ENCODE assay signal across 20 mouse cellular contexts in genomic region chr3:95235386-95236301, GRCm38 (mm10). TPM values are rescaled to one million over a fixed set of nuclear protein-coding genes. Genes with fewer than 3 reads are reported as not detected.
DNase-seq lines count a peak whose midpoint lies in the region; ATAC-seq and TF ChIP-seq lines count a peak whose summit lies in the region.
"Had no signal": no experiment of that assay in that cellular context is flagged by ENCODE, and none has a peak within 500 bp of the region (broad histone marks: within the 10 kb centered on the region; RNA-seq: fewer than 3 reads in every experiment).

No protein-coding gene starts in this region.

- peaks cover 90% of the 10 kb centered on the region for H3K36me3 ChIP-seq in embryonic facial prominence, embryonic 10.5 days (replicated peaks)
- peaks cover 70% of the 10 kb centered on the region for H3K36me3 ChIP-seq in hindbrain, embryonic 13.5 days

- intact Hi-C loops in gastrocnemius, adult 2 months (cut with DNase I), result no loop called here

- 59% methylated on average over 23 of the region's 23 CpGs for WGBS in embryonic facial prominence, embryonic 10.5 days
- 73% methylated on average over 23 of the region's 23 CpGs for WGBS in hindbrain, embryonic 13.5 days

- peaks cover 35% of the 10 kb centered on the region for H3K4me1 ChIP-seq in embryonic facial prominence, embryonic 10.5 days
- H3K4me1 ChIP-seq in hindbrain, embryonic 13.5 days (replicated peaks), result peaks cover 21% of the 10 kb centered on the region

- no peak overlapping the region for H3K4me2 ChIP-seq in hindbrain, embryonic 13.5 days
- H3K4me2 ChIP-seq: embryonic facial prominence, embryonic 15.5 days; limb, embryonic 12.5 days; midbrain, embryonic 15.5 days had no signal

- DNase-seq in gastrocnemius, adult 2 months, result no peak
- no peak for DNase-seq in gastrocnemius, adult 8-10 months (ENCODE audit: low spot score in 2 of 2)
- DNase-seq in layer of hippocampus, adult 2 months (ENCODE audit: low spot score in 2 of 2), result no peak
- DNase-seq in layer of hippocampus, adult 8-10 months (ENCODE audit: low spot score in 2 of 2), result no peak
- DNase-seq in embryonic facial prominence, embryonic 10.5 days (ENCODE audit: low spot score), result peak; percentile 23
- DNase-seq in naive thymus-derived CD4-positive, alpha-beta T cell, adult 2 months (ENCODE audit: low read depth), result peak; percentile 4
- DNase-seq in heart, postnatal 4 days, result no peak
- DNase-seq: cerebellum, postnatal 14 days; right cerebral cortex, adult 18-20 months; thymus, adult 18-20 months had no signal

- 0 out of 2 replicates have a peak overlapping the region, but pooled peaks have one; percentile 8 for H3K27ac ChIP-seq in gastrocnemius, adult 2 months
- H3K27ac ChIP-seq in layer of hippocampus, adult 2 months, result peak overlapping the region; percentile 24; the same call in 1 of the 2 replicates
- H3K27ac ChIP-seq in embryonic facial prominence, embryonic 10.5 days (replicated peaks), result no peak overlapping the region
- no peak overlapping the region; the same call in 1 of the 2 replicates for H3K27ac ChIP-seq in hindbrain, embryonic 13.5 days
- H3K27ac ChIP-seq: embryonic facial prominence, embryonic 15.5 days; left cerebral cortex, adult 2 months; limb, embryonic 12.5 days; liver, embryonic 14.5 days; midbrain, embryonic 15.5 days had no signal

- no peak for ATAC-seq in hindbrain, embryonic 13.5 days (ENCODE audit: low FRiP score)
- ATAC-seq: midbrain, embryonic 15.5 days had no signal

- H3K9me3 ChIP-seq in embryonic facial prominence, embryonic 10.5 days, result no peaks in the 10 kb centered on the region
- no peaks in the 10 kb centered on the region for H3K9me3 ChIP-seq in hindbrain, embryonic 13.5 days
- H3K9me3 ChIP-seq: embryonic facial prominence, embryonic 15.5 days; limb, embryonic 12.5 days; midbrain, embryonic 15.5 days had no signal

- TF ChIP-seq CTCF in gastrocnemius, adult 2 months (IDR thresholded peaks at IDR 0.05), result no peak
- no peak for TF ChIP-seq CTCF in layer of hippocampus, adult 2 months (conservative IDR thresholded peaks at IDR 0.05)

- no peak overlapping the region for H3K4me3 ChIP-seq in gastrocnemius, adult 2 months
- no peak overlapping the region for H3K4me3 ChIP-seq in layer of hippocampus, adult 2 months
- no peak overlapping the region for H3K4me3 ChIP-seq in embryonic facial prominence, embryonic 10.5 days
- H3K4me3 ChIP-seq in hindbrain, embryonic 13.5 days, result no peak overlapping the region
- H3K4me3 ChIP-seq: embryonic facial prominence, embryonic 15.5 days; left cerebral cortex, adult 2 months; limb, embryonic 12.5 days; midbrain, embryonic 15.5 days had no signal

- no peak overlapping the region for H3K9ac ChIP-seq in hindbrain, embryonic 13.5 days
- H3K9ac ChIP-seq: embryonic facial prominence, embryonic 15.5 days; limb, embryonic 12.5 days; liver, embryonic 14.5 days; midbrain, embryonic 15.5 days had no signal

- peaks cover 4% of the 10 kb centered on the region; the same call in 1 of the 2 replicates for H3K27me3 ChIP-seq in embryonic facial prominence, embryonic 10.5 days (replicated peaks; ENCODE audit: low read depth, poor library complexity, severe bottlenecking)
- H3K27me3 ChIP-seq in hindbrain, embryonic 13.5 days, result no peaks in the 10 kb centered on the region
- H3K27me3 ChIP-seq: embryonic facial prominence, embryonic 15.5 days; limb, embryonic 12.5 days; midbrain, embryonic 15.5 days had no signal

RNA-seq across cellular contexts. Expression of gene Mllt11, which starts 3.7 kb away (rescaled TPM):
- total RNA-seq in gastrocnemius, adult 2 months (2021), result 10 to 100 TPM; 52.0 to 84.9 TPM
- total RNA-seq in gastrocnemius, adult 8-10 months (2022), result 100 to 1,000 TPM in 1 of 4 experiments, 10 to 100 TPM in 3; 69.6 to 108 (median 87.4) TPM
- total RNA-seq in layer of hippocampus, adult 2 months (2021), result 100 to 1,000 TPM; 287 to 294 TPM
- total RNA-seq in layer of hippocampus, adult 8-10 months (2022), result 100 to 1,000 TPM; 265 to 305 (median 277) TPM
- 29.9 and 35.2 TPM in 2 replicates for polyA plus RNA-seq in embryonic facial prominence, embryonic 10.5 days (2016; fragmentation: Nextera tagmentation; extraction: Ambion mirVana)
- total RNA-seq in heart, postnatal 4 days (2021), result 1 to 10 TPM; 7.4 to 8.1 TPM
- polyA plus RNA-seq in hindbrain, embryonic 13.5 days (2015; fragmentation: Nextera tagmentation; extraction: Ambion mirVana), result 307 and 311 TPM in 2 replicates

RNA-seq across cellular contexts. Expression of gene Gm128, which starts 5.8 kb away (rescaled TPM):
- total RNA-seq in gastrocnemius, adult 2 months (2021), result under 1 TPM in 1 of 2 experiments, not detected in 1; 0.11 TPM
- not detected for total RNA-seq in gastrocnemius, adult 8-10 months (2022)
- under 1 TPM; 0.25 to 0.54 TPM for total RNA-seq in layer of hippocampus, adult 2 months (2021)
- total RNA-seq in layer of hippocampus, adult 8-10 months (2022), result under 1 TPM in 3 of 4 experiments, not detected in 1; 0.25 to 0.45 (median 0.41) TPM
- 0.38 and 0.45 TPM in 2 replicates for polyA plus RNA-seq in embryonic facial prominence, embryonic 10.5 days (2016; fragmentation: Nextera tagmentation; extraction: Ambion mirVana)
- total RNA-seq in heart, postnatal 4 days (2021), result under 1 TPM in 1 of 2 experiments, not detected in 1; 0.14 TPM
- 0.19 and 0.26 TPM in 2 replicates for polyA plus RNA-seq in hindbrain, embryonic 13.5 days (2015; fragmentation: Nextera tagmentation; extraction: Ambion mirVana)

RNA-seq across cellular contexts. Expression of gene Cdc42se1, which starts 7.1 kb away (rescaled TPM):
- total RNA-seq in gastrocnemius, adult 2 months (2021), result 10 to 100 TPM; 13.7 to 16.4 TPM
- 10 to 100 TPM; 13.7 to 18.3 (median 15.0) TPM for total RNA-seq in gastrocnemius, adult 8-10 months (2022)
- total RNA-seq in layer of hippocampus, adult 2 months (2021), result 10 to 100 TPM; 67.5 to 77.5 TPM
- 10 to 100 TPM; 72.9 to 79.5 (median 77.2) TPM for total RNA-seq in layer of hippocampus, adult 8-10 months (2022)
- polyA plus RNA-seq in embryonic facial prominence, embryonic 10.5 days (2016; fragmentation: Nextera tagmentation; extraction: Ambion mirVana), result 91.1 and 91.2 TPM in 2 replicates
- 10 to 100 TPM; 45.2 to 45.9 TPM for total RNA-seq in heart, postnatal 4 days (2021)
- 65.5 and 68.9 TPM in 2 replicates for polyA plus RNA-seq in hindbrain, embryonic 13.5 days (2015; fragmentation: Nextera tagmentation; extraction: Ambion mirVana)

RNA-seq across cellular contexts. Expression of gene Bnipl, which starts 15.3 kb away (rescaled TPM):
- under 1 TPM in 1 of 2 experiments, not detected in 1; 0.31 TPM for total RNA-seq in gastrocnemius, adult 2 months (2021)
- not detected for total RNA-seq in gastrocnemius, adult 8-10 months (2022)
- under 1 TPM; 0.37 to 0.69 TPM for total RNA-seq in layer of hippocampus, adult 2 months (2021)
- total RNA-seq in layer of hippocampus, adult 8-10 months (2022), result under 1 TPM in 3 of 4 experiments, not detected in 1; 0.43 to 0.95 (median 0.63) TPM
- 0.99 and 2.0 TPM in 2 replicates for polyA plus RNA-seq in embryonic facial prominence, embryonic 10.5 days (2016; fragmentation: Nextera tagmentation; extraction: Ambion mirVana)
- total RNA-seq in heart, postnatal 4 days (2021), result not detected
- 0.13 and 0.25 TPM in 2 replicates for polyA plus RNA-seq in hindbrain, embryonic 13.5 days (2015; fragmentation: Nextera tagmentation; extraction: Ambion mirVana)
- total RNA-seq: adrenal gland, adult 18-20 months; hematopoietic stem cell, adult 5-6 weeks; megakaryocyte progenitor cell, adult 5-6 weeks had no signal
- polyA plus RNA-seq: heart, embryonic 14.5 days had no signal

RNA-seq across cellular contexts. Expression of gene Gabpb2, which starts 17.9 kb away (rescaled TPM):
- total RNA-seq in gastrocnemius, adult 2 months (2021), result 10 to 100 TPM in 1 of 2 experiments, 1 to 10 TPM in 1; 9.1 to 12.0 TPM
- 1 to 10 TPM; 7.2 to 9.1 (median 7.6) TPM for total RNA-seq in gastrocnemius, adult 8-10 months (2022)
- 10 to 100 TPM; 15.4 to 20.0 TPM for total RNA-seq in layer of hippocampus, adult 2 months (2021)
- 10 to 100 TPM; 15.7 to 18.0 (median 17.5) TPM for total RNA-seq in layer of hippocampus, adult 8-10 months (2022)
- polyA plus RNA-seq in embryonic facial prominence, embryonic 10.5 days (2016; fragmentation: Nextera tagmentation; extraction: Ambion mirVana), result 12.0 and 12.5 TPM in 2 replicates
- total RNA-seq in heart, postnatal 4 days (2021), result 10 to 100 TPM; 16.1 to 16.2 TPM
- 4.5 and 4.6 TPM in 2 replicates for polyA plus RNA-seq in hindbrain, embryonic 13.5 days (2015; fragmentation: Nextera tagmentation; extraction: Ambion mirVana)

Comparison
In these comparisons a context has a peak if more than half of its experiments do, and no peak if none do; other contexts are left out.
1. DNase-seq: peak in embryonic facial prominence, embryonic 10.5 days (single experiment) and naive thymus-derived CD4-positive, alpha-beta T cell, adult 2 months (single experiment); none in gastrocnemius, adult 2 months (single experiment), gastrocnemius, adult 8-10 months (0 of 2), layer of hippocampus, adult 2 months (0 of 2), layer of hippocampus, adult 8-10 months (0 of 2) and heart, postnatal 4 days (single experiment).
2. H3K27ac ChIP-seq: peak in gastrocnemius, adult 2 months (single experiment) and layer of hippocampus, adult 2 months (single experiment); none in embryonic facial prominence, embryonic 10.5 days (single experiment) and hindbrain, embryonic 13.5 days (single experiment).
3. RNA of gene Mllt11, which starts 3.7 kb away (total RNA-seq): 287 to 294 TPM in layer of hippocampus, adult 2 months, 265 to 305 TPM in layer of hippocampus, adult 8-10 months, 69.6 to 108 TPM in gastrocnemius, adult 8-10 months and 52.0 to 84.9 TPM in gastrocnemius, adult 2 months; 7.4 to 8.1 TPM in heart, postnatal 4 days; every median in the first group is over 4 times any median in the second.